Mouse (Mus musculus) B cell, adult 2 months (primary cell): ENCODE data around the gene Lamtor4.

Source experiments
- DNase-seq, 2 experiments: peaks; one replicate each; pipeline ENCODE4 v3.0.0; 2022

Lamtor4 gene

DNA sequence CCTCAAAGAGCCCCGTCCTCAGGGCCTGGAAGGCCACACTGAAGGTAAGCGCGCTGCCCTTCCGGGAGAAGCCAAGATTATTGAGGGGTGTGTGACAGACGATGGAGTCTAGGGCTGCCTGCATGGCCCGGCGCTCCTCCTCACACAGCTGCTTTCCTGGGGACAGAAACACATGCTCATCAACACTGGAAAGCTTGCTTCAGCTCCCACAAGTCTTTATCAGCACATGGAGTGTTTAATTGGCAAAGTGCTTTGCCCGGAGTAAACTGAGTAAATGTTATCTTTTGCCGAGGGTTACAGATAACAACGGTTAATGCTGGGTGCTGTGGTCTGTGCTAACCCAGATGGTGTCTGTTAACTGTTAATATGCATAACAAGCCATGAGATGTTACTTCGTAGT, 5.6 kb downstream of the Lamtor4 start:
- DNase-seq = no peak

DNA sequence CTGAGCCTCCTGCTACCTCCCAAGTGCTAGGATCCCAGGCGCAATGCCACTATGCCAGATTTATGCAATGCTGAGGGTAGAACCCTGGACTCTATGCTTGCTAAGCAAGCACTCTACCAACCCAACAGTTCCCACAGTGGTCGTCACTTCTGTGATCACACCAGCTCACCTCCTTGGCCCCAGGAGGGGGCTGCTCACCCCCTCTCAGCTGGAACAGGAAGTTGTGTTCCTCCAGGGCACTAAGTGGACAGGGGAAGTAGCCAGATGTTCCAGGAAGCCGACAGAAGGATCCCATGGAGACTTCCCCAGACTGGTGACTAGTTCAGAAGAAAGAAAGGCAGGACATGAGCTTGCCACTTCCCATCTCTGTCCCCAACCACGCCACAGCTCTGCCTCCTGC, 6.7 kb downstream of the Lamtor4 start:
- DNase-seq = no peak

DNA sequence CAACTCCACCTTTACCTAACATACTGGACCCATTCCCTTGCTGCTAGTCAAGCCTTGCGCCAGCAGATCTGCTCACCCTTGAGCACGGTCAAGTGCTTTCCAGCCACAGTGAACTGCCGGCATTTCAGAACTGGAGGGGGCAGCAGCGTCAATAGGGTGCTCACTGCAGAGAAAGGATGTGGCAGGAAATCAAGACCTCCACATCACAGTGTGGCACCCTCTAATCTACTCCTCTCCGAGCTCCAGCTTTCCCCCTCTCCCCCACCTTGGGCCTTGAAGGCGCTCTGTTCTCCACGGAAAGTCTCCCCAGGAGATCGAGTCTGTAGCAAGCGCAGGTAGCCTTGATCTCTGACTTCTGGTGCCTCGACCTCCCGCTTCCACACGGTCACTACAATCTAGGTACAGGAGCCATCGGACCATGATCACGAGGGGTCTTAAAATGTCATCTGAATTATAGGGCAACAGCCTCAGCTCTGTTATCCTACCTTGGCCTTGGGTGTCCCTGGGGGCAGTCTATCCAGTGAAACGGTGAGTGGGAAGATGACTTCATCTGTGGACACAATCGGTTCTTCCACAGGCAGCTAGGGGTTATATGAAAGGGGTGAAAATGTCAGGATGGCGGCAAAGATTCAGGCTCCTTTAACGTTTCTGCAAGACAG, 7.4 kb downstream of the Lamtor4 start:
- no peak for DNase-seq

DNA sequence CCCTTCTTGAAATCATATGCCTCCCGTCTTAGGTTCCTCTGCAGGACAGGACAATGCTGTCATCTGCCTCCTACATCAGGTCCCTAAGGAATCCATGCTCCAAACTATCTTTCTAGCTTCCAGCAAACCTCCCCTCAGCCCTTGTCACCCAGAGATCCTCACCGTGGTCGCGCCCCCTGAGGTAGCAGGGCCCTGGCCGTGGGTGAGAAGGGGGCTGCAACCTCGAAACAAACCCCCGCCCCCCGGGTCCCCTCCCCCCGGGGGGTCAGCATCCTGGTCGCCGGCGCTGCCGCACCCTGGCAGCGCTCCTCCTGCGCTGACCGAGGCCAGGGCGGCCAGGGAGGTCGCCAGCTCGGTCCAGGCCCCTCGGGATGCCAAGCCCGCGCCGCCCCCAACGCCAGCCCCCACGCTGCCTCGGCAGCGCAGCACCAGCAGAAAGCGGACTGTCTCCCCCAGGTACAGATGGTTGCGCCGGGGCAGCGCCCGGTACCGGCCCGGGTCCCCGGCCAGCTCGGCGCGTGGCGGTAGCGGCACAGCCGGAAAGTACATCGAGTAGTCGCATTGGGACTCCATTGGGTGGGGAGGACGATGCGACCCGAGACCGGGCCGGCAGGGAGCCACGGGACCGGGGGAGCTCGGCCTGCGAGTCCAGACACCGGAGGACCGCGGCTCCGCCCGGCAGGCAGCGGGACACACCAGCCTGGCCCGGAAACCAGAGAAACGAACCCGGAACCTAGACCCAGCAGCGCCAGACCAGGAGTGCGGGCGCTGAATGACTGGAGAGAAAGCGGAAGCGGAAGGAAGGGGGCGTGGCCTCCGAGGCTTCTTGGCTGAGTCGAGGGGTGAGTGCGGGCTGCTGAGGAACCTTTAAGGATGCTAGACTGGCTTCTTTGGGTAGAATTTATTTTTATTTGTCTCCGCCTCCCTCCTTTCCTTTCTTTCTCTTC, 8.3 kb downstream of the Lamtor4 start, which contains the start of gene BC037034:
BC037034 (minus strand) TSS at position 774 of the 947 bp plus-strand sequence.
- DNase-seq = peak; percentile 95 to 96

DNA sequence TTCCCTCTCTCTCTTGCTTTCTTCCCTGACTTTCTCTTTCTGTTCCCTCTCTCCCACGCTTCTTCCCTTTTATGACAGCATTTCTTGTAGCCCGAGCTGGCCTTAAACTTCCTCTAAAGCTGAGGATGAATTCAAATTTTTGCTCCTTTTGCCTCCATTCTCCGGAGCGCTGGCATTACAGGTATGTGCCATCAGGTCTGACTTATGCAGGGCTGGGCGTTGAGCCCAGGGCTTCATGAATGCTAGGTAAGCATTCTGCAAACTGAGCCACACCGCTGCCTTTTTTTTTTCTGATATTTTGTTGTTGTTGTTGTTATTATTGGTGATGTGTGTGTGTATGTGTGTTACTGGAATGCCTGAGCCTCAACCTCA, 8.9 kb downstream of the Lamtor4 start:
- DNase-seq = no peak

DNA sequence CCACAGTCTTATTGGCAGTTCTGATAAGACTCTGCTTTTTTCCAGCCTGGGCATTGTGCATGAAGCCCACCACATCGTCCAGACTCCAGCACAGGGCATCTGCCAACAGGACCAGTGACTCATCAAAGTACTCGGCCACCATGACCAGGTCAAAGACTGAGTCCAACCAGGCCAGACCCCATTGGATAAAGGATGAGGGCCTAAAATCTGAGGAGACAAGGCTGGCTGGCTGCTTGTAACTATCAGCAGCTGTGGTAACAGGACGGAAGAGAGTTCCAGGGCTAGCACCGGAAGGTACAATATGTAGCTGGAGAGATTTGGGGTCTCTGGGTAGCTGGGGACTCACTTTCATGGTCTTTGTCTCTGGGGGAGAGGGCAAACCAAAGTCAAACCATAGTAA, 10.4 kb downstream of the Lamtor4 start:
- no peak for DNase-seq

DNA sequence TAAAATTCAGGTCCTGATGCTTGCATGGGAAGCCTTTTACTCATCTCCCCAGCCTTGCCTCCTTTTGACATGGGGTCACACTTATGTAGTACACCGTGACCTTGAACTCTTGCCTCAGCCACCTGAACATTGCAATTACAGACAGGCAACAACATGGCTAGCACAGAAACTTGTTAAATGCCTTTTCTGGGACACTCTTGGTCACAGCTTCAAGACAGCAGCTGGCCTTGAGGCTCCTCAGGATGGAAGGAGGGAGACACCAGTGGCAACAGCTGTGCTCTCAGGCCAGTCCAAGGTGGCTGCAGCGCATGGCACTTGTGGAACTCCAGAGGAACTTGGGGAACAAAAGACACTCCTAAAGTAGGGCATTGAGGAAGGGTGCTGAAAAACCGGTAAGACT, 11.8 kb downstream of the Lamtor4 start:
- DNase-seq = no peak

DNA sequence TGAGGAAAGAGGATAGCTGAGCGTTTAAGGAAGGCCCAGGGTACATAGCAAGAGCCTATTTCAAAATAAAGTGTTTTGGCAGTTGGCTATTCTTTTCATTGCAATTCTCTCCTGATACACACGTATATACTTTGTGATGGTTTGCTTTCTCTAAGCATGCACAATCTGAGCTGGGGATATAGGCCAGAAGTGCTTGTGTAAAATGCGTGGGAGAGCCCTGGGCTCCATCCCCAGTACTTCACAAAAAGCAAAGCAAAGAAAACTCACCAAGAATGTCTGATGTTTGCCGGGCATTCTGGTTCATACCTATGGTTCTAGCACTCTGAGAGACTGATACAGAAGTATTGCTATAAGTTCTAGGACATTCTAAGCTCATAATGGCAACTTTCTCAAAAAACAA, 13.7 kb downstream of the Lamtor4 start:
- DNase-seq = no peak

DNA sequence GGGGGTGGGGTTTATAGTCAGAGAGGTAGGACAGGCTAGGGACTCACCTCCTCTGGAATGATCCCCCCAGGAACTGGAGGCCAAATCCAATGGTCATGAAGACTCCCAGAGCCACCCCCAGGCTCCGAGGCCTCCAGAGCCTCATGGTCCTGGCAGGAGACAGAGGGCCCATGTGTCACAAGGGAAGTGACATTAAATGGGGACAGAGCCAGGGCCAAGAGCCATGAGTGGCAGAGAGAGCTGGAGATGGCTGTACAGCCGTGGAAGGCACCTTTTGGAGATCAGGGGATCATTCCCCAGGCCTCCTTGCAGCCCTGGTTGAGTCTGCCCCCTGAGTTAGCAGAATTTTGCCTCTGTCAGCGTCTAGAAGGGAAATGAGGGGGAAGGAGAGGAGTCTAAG, 15.9 kb downstream of the Lamtor4 start:
- DNase-seq = no peak

DNA sequence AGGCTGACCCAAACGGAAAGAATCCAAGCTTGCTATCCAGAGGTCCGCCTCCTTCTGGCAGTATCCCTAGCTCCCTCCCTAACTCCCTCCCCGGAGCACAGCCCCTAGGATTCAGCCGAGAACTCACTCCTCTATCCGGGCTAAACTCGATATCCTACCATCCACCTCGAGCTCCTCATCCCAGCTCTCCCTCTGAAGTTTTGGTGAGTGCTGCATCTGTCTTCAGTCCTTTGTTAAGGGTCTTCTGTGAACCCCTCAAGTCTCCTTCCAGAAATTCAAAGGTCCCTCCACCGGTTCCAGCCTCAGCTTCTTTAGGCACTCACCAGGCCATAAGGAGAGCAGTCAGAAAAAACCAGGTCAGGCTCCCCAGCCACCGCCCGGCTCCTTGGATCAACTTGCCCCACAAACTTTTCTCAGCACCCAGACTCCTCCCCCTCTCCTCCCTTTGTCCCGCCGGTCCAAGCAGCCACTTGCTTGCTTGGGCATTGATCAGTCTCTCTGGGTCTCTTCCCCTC, 17.2 kb downstream of the Lamtor4 start, which contains the start of gene Gal3st4:
Gal3st4 (minus strand) TSS at position 432 of the 515 bp plus-strand sequence.
- no peak for DNase-seq

DNA sequence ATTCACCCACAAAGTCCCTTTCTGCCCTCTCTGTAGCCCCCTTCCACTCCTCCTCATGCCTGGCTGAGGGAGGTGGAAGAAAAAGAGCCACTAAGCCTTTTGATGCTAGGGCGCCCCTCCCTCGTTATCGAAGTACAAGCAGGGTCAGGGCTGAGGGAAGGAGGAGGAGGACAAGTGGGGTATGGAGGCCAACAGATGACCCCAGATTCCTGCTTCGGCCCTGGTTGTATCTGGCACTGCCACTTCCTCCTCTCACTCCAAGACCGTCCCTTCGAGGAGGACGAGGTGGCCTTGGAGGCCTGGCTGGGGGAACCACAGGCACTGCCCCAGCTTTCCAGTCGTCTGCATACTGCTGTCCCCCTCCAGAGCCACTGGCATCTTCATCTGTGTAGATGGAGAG, 18.9 kb downstream of the Lamtor4 start:
- DNase-seq = no peak

DNA sequence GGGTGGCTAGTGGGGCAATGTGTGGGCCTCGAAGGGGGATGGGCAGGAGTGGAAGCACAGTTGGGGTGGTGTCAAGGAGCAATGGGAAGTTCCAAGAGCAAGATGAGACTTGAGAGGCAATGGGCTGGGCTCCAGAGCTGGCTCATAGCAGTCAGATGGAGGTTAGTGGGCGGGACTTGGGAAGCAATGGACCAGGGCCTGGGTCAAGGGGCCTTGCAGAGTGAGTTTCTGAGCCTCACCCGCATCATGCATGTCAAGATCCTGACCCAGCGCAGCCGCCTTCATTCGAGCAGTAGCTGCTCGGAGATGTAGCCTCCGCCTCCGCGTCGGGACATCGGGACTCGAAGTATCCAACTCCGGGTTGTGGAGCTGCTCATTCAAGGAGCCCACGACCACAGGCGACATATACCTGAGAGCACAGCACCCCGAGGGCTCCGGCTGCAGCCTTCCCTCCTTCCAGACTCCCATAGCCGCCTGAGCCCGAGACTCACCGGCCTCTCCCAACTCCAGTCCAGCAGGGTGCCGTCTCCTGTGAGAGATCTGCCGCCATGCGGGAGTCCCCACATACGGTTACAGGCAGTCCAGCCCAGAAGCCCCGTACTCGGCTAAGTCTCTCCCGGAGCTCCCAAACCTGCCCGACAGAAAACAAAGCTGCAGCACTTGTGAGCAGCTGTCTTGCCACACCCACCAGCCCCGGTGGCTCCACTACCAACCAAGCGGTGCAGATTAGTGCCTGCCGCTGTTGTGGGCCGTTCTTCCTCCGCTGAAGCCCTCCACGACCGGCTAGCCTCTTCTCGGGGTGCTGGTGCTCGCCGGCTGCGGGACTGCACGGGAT, 20.2 kb downstream of the Lamtor4 start:
- no peak for DNase-seq

DNA sequence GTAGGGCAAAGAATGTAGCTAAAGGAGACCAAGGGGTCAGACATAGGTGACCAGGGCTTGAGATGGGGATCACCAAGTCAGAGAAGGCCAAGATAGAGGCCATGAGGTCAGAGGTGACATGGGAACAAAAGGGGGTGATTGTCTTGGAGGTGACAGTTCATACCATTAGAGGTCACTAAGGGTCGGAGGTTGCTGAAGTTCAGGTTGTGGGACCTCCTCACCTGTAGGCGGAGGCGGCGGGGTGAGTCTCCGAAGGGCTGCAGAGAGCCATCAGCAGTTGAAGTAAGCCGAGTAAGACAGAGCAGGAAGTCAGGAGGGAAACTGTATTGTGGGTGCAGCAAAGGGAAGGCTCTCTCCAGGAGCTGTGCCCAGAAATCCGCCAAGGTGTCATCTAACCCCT, 22.7 kb downstream of the Lamtor4 start:
- DNase-seq = no peak

DNA sequence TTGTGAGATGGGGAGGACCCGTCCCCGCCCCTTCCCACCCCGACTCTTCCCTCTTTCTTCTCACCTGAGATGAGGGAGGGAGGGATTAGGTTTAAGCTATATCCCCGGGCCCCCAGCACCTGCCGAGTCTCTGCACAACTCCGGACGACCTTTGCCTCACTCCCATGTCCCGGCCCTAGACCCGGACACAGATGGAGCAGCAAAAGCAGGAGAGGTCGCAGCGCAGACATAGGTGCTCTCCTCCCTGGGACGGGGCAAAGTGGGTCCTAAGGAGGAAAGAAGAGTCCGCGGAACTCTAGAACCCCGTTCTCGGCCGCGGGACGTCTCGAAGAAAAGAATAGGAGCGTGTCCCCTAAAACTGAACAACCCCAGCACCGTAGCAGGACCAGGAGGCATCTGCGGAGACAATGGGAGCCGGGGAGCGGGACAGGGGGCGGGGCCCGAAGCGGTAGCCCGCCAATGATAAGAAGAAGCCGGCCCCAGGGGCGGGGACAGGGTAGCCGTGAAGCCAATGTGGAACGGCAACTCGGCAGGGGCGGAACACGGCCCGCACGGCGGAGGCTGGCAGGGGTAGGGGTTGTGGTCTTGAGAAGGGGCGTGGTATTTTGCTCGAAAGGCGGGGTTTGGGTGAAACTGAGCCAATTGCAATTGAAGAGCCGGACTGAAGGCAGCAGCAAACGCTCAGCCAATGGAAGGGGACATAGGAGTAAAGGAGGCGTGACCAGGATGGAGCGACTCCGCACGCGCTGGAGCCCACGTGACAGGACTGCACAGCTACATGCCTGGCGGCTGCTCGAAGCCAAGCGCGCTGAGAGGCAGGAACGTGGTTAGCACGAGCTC, 24.5 kb downstream of the Lamtor4 start, which contains the start of the genes Gm43720, Gpc2 and Stag3:
Gm43720 (minus strand) TSS at position 374 of the 840 bp plus-strand sequence.
Gpc2 (minus strand) TSS at position 421 of the 840 bp plus-strand sequence.
Stag3 (plus strand) TSS at position 656 of the 840 bp plus-strand sequence.
- peak; percentile 84 to 87 for DNase-seq

DNA sequence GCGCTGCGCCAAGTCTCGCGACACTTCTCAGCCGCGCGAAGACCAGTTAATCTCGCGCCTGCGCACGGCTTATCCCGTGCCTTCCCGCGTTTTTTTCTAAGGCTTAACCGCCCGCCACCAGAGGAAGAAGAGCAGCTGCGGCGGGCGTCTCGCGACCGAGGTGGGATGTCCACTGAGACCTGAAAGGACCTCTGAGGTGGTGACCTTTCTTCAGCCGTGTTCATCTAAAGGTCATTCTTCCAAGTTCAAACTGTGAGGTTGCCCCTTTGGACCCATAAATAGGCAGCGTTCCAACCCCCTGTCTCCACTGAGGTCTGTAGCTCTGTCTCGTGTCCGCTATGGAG, 25.1 kb downstream of the Lamtor4 start:
- no peak for DNase-seq

DNA sequence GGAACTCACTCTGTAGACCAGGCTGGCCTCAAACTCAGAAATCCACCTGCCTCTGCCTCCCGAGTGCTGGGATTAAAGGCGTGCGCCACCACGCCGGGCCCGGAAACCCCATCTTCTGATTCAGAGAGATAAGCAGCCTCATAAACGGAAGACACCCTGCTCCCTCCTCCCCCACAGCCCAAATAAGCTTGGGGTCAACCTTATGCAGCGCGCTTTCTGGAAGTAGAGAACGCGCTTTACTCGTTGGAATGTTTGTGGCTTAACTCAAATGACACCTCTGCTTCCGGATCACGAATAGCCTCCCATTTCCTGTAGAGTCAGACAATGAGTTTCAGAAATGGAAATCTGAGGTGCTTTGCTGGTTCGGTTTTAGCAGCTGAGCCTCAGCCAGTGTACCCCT, 25.5 kb downstream of the Lamtor4 start:
- no peak for DNase-seq

DNA sequence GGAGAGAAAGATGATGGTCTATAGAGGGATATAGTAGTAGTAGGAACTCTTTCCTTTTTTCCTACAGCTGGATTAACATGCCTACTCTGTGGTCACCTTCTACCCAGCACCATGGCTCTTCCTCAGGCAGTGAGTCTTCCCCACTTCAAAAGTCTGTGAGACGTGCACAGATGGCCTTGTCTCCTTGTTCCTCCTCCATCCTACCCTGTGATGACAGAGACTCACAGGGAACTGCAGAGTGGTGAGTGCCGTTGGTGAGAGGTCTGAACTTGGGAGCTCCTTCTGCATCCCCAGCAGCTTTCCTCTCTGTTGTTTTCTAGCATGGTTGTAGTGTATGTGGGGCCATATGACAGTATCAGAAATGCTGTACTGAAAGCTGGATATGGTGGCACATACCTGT, 26.5 kb downstream of the Lamtor4 start:
- no peak for DNase-seq

DNA sequence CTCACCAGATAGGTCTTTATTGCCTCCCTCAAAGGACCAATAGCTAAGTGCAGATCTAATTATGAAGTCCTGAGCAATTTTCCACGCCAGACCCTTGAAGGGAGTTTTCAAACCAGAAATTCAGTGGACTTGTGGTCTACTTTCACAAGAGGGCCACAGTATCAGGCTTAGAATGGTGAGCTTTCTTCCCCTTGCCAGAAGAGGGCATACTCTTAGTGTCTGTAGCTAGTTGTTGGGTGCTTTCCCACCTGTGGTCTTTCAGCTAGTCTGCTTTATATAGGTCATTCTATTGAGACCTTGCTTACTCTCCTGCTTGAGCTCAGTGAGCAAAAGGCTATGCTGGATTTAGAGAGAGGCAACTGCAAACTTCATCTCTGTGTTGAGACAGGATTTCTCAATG, 28.3 kb downstream of the Lamtor4 start:
- no peak for DNase-seq

DNA sequence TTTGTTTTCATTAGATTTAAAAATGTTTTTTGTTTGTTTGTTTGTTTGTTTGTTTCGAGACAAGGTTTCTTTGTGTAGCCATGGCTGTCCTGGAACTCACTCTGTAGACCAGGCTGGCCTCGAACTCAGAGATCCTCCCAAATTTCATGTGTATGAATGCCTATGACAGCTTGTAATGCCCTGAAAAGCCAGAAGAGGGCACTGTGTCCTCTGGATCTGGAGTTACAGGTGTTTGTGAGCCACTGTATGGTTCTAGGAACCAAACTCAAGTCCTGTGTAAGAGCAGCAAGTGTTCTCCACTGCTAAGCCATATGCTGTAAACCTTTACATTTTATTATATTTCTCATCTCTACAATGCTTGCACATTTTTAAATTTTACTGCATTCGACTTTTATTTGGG, 32.6 kb downstream of the Lamtor4 start:
- DNase-seq = peak; percentile 46 to 47

DNA sequence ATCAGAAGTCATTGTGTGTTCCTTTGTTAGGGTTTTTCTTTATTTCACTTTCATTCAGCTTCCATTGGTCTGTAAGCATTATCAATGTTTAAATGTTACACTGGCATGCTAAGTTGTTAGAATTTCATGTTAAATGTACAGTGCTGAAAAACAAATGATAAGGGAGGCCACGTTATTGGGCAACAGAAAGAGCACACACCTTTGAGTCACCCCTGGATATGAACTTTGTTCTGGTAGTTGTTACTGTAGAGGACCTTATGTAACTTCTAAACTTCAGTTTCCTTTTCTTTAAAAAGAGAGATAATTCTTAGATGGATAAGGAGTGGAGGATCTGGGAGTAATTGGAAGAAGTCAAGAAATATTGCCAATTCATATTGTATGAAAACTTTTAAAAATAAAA, 36.4 kb downstream of the Lamtor4 start:
- no peak for DNase-seq

DNA sequence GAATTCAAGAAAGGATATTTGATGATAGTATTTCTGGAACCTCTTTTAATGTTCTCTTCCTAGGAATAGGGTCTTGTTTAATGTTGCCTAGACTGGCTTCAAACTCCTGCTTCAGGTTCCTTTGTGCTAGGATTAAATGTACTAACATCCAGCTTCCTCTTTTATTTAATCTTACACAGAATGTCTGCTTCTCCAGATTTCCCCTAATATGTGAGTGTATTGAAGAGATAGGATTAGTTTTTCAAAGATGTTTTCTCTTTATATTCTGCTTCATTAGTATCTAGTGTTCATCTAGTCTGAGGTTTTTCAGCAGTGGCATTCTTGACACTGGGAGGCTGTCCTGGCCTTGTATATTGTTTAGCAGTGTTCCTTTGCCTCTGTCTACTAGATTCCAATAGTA, 38.9 kb downstream of the Lamtor4 start:
- no peak for DNase-seq

DNA sequence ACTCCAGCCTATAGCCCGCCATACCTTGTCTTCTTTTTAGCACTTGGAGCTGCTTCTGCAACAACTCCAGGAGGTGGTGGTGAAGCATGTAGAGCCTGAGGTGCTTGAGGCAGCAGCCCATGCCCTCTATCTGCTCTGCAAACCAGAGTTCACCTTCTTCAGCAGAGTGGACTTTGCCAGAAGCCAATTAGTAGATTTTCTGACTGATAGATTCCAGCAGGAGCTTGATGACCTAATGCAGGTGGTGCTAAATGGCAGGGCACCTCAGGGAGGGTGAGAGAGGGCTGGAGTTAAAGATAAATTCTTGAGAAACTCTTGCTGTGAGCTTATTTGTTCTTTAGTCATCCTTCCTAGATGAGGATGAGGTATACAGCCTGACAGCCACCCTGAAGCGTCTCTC, 44.3 kb downstream of the Lamtor4 start:
- no peak for DNase-seq
